Mouse (Mus musculus): ENCODE measurements around the gene Abhd12. TPM values are rescaled to one million over a fixed set of nuclear protein-coding genes. Genes with fewer than 3 reads are reported as not detected.

The Abhd12 gene
- polyA plus RNA-seq (2015; fragmentation: Illumina TruSeq; extraction: RNeasy Lipid Tissue Mini Kit (QIAGEN cat#74804); ENCODE audit: insufficient read depth, low read depth, low replicate concordance), result 15.1 TPM

DNA sequence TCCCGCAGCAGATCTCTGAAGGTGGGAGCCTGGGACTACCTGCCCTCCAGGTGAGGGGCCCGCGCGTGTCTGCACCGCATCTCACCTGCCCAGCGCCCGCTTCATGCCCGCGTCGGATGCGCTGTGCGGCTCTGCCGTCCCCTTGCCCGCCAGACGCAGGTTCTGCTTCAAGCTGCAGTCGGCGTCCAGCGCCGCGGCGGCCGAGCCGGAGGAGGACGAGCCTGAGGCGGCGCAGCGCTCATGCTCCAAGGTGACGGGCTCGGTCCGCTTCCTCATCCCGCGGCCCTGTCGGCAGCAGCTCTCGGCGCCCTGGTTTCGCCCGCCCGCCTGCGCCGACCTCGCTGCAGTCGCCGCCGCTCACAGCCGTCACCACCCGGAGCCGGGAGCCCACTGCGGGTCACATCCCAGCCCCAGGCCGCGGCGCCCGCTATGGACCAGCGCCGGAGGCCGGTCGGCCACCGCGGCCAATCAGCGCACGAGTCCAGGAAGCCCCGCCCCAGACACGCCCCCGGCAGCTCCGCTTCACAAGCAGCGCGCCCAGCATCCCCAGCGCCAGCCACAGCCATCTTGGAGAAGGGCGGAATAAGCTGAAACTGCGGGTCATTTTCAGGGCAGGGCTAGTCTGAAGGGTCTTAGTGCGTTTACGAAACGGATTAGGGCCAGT, at the start of gene Abhd12:
Gene Abhd12, minus strand, starts transcription at position 470 of the 664 bp plus-strand sequence.

DNA sequence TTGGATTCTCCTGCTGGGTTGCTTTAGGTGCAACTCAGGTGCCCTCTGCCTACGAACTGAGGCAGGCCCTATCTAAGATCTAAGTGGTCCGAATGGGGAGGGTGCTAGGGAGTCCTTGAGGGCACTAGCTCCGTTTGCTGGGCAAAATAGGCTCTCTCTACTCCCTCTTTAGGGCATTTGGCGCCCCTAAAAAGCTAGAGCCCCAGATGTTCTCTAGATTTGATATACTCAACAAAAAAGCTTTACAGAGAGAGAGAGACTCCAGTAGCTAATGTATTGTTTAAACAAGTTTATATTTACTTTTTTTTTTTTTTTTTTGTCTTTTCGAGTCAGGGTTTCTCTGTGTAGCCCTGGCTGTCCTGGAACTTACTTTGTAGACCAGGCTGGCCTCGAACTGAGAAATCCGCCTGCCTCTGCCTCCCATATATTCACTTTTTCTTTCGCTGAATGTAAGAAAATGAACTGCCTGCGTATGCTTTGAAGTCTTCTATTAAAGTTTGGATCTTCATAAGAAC, 452 bp upstream of the Abhd12 start, which contains the start of gene Gins1:
Gene Gins1, plus strand, starts transcription at position 465 of the 515 bp plus-strand sequence.

DNA sequence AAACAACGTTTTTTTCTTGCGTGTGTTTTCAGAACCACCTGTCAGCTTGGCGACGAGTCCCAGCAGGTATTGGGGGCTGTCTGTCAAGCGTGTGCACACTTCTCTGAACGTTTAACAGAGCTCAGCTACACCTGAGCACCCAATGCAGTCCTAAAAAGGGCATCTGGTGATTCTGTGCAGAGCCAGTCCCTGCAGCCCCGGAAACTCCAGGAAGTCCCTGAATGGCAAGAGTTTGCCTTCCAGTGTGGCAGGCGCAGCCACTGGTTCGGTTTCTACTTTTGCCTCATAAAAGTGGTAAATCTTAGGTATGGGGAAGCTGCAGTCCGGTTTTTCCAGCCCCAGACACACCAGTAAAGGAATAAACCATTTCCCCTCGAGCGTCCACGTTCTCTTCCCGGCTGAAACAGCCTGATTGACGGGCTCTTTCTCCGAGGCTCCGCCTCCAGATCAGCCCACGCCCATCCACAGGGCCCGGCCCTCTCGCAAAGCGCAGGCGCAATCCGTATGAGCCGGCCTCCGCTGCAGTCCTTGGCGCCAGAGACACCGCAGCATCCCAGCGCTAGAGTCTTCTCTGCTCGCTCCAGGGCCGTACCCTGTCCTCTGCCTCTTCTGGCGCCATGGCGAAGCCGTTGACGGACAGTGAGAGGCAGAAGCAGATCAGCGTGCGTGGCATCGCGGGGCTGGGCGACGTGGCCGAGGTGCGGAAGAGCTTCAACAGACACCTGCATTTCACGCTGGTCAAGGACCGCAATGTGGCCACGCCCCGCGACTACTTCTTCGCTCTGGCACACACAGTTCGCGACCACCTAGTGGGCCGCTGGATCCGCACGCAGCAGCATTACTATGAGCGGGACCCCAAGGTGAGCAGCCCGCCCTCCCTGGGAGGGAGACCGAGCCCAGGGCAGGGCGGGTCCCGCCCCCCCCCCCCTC, 118.0 kb downstream of the Abhd12 start, which contains the start of gene Pygb:
Gene Pygb, plus strand, starts transcription at position 485 of the 930 bp plus-strand sequence.

Other genes starting within 250 kb of the Abhd12 start
- 3.0 TPM for gene Acss1, start 236.2 kb downstream of the Abhd12 start, polyA plus RNA-seq (2015; fragmentation: Illumina TruSeq; extraction: RNeasy Lipid Tissue Mini Kit (QIAGEN cat#74804); ENCODE audit: insufficient read depth, low read depth, low replicate concordance)
- gene Vsx1, start 215.4 kb downstream of the Abhd12 start, polyA plus RNA-seq (2015; fragmentation: Illumina TruSeq; extraction: RNeasy Lipid Tissue Mini Kit (QIAGEN cat#74804); ENCODE audit: insufficient read depth, low read depth, low replicate concordance), result not detected
- gene Entpd6, start 155.7 kb downstream of the Abhd12 start, polyA plus RNA-seq (2015; fragmentation: Illumina TruSeq; extraction: RNeasy Lipid Tissue Mini Kit (QIAGEN cat#74804); ENCODE audit: insufficient read depth, low read depth, low replicate concordance), result 4.2 TPM
- 15.5 TPM for gene Pygb, start 118.0 kb downstream of the Abhd12 start, polyA plus RNA-seq (2015; fragmentation: Illumina TruSeq; extraction: RNeasy Lipid Tissue Mini Kit (QIAGEN cat#74804); ENCODE audit: insufficient read depth, low read depth, low replicate concordance)
- not detected for gene Gins1, start 659 bp upstream of the Abhd12 start, polyA plus RNA-seq (2015; fragmentation: Illumina TruSeq; extraction: RNeasy Lipid Tissue Mini Kit (QIAGEN cat#74804); ENCODE audit: insufficient read depth, low read depth, low replicate concordance)
- 2.1 TPM for gene Ninl, start 134.6 kb upstream of the Abhd12 start, polyA plus RNA-seq (2015; fragmentation: Illumina TruSeq; extraction: RNeasy Lipid Tissue Mini Kit (QIAGEN cat#74804); ENCODE audit: insufficient read depth, low read depth, low replicate concordance)
- gene Nanp, start 134.7 kb upstream of the Abhd12 start, polyA plus RNA-seq (2015; fragmentation: Illumina TruSeq; extraction: RNeasy Lipid Tissue Mini Kit (QIAGEN cat#74804); ENCODE audit: insufficient read depth, low read depth, low replicate concordance), result 1.8 TPM
- not detected for gene Gm14151, start 187.6 kb upstream of the Abhd12 start, polyA plus RNA-seq (2015; fragmentation: Illumina TruSeq; extraction: RNeasy Lipid Tissue Mini Kit (QIAGEN cat#74804); ENCODE audit: insufficient read depth, low read depth, low replicate concordance)
- gene Gm14147, start 193.5 kb upstream of the Abhd12 start, polyA plus RNA-seq (2015; fragmentation: Illumina TruSeq; extraction: RNeasy Lipid Tissue Mini Kit (QIAGEN cat#74804); ENCODE audit: insufficient read depth, low read depth, low replicate concordance), result not detected